Mouse (Mus musculus) bone marrow macrophage, adult 2 months (primary cell): ENCODE measurements around the gene 1700021F07Rik.

Experiments
- CTCF ChIP-seq: IDR thresholded peaks from 2 replicates; pipeline ENCODE4 v1.5.1; 2012; ENCODE audit warnings: low read depth, mild to moderate bottlenecking, low read length, moderate library complexity
- POLR2A ChIP-seq: IDR thresholded peaks from 2 replicates; pipeline ENCODE4 v1.6.1; 2012; ENCODE audit warnings: mild to moderate bottlenecking, low read depth, low read length, borderline replicate concordance

- no peak for TF ChIP-seq POLR2A
- no peak for TF ChIP-seq CTCF
Observed at GRCm38 (mm10) chr2:173515186-173515585, 7.2 kb upstream of the 1700021F07Rik start.
